Mouse (Mus musculus) neural tube, embryonic 10.5 days (tissue): ENCODE measurements around the gene Dync1i2.

ENCODE experiments used
- DNase-seq: peaks from one replicate; pipeline ENCODE4 v3.0.0-alpha.2; 2017; ENCODE audit warnings: low spot score; ENCODE audit errors: extremely low spot score

The Dync1i2 gene

GRCm38 (mm10) chr2:71211591-71212359, at the start of gene Dync1i2:
Dync1i2 (plus strand) TSS chr2:71211706.
- peak; percentile 88 for DNase-seq

- DNase-seq = no peak
Observed at GRCm38 (mm10) chr2:71162831-71163621, 48.5 kb upstream of the Dync1i2 start.

- DNase-seq = no peak
Observed at GRCm38 (mm10) chr2:71167211-71167610, 44.3 kb upstream of the Dync1i2 start.

GRCm38 (mm10) chr2:71168461-71169021, 43.0 kb upstream of the Dync1i2 start:
- DNase-seq = no peak

GRCm38 (mm10) chr2:71173031-71173430, 38.5 kb upstream of the Dync1i2 start:
- no peak for DNase-seq

- DNase-seq = no peak
Observed at GRCm38 (mm10) chr2:71176329-71177249, 34.9 kb upstream of the Dync1i2 start.

GRCm38 (mm10) chr2:71177250-71177615, 34.3 kb upstream of the Dync1i2 start:
- no peak for DNase-seq

- no peak for DNase-seq
Observed at GRCm38 (mm10) chr2:71177760-71178159, 33.7 kb upstream of the Dync1i2 start.

- DNase-seq = no peak
Observed at GRCm38 (mm10) chr2:71179716-71180115, 31.8 kb upstream of the Dync1i2 start.

GRCm38 (mm10) chr2:71180566-71181217, 30.8 kb upstream of the Dync1i2 start:
- no peak for DNase-seq

- DNase-seq = no peak
Observed at GRCm38 (mm10) chr2:71187950-71188349, 23.6 kb upstream of the Dync1i2 start.

- no peak for DNase-seq
Observed at GRCm38 (mm10) chr2:71188861-71189260, 22.6 kb upstream of the Dync1i2 start.

- no peak for DNase-seq
Observed at GRCm38 (mm10) chr2:71191391-71192194, 19.9 kb upstream of the Dync1i2 start.

GRCm38 (mm10) chr2:71192195-71192807, 19.2 kb upstream of the Dync1i2 start:
- no peak for DNase-seq

- DNase-seq = no peak
Observed at GRCm38 (mm10) chr2:71194137-71194960, 17.2 kb upstream of the Dync1i2 start.

- DNase-seq = no peak
Observed at GRCm38 (mm10) chr2:71196947-71197346, 14.6 kb upstream of the Dync1i2 start.

- no peak for DNase-seq
Observed at GRCm38 (mm10) chr2:71198907-71199306, 12.6 kb upstream of the Dync1i2 start.

- no peak for DNase-seq
Observed at GRCm38 (mm10) chr2:71200485-71200884, 11.0 kb upstream of the Dync1i2 start.

GRCm38 (mm10) chr2:71201886-71202285, 9.6 kb upstream of the Dync1i2 start:
- no peak for DNase-seq
